Mouse (Mus musculus) erythroblast, embryonic 14.5 days (primary cell): ENCODE data around the gene Tm6sf1.

Source experiments
- GATA1 ChIP-seq: IDR thresholded peaks from 2 replicates; pipeline ENCODE4 v1.6.1; 2012; ENCODE audit warnings: low read length, inconsistent platforms, mixed read lengths
- TAL1 ChIP-seq: IDR thresholded peaks from 3 replicates; pipeline ENCODE4 v1.6.1; 2012; ENCODE audit warnings: low read length, inconsistent platforms, mixed read lengths

DNA sequence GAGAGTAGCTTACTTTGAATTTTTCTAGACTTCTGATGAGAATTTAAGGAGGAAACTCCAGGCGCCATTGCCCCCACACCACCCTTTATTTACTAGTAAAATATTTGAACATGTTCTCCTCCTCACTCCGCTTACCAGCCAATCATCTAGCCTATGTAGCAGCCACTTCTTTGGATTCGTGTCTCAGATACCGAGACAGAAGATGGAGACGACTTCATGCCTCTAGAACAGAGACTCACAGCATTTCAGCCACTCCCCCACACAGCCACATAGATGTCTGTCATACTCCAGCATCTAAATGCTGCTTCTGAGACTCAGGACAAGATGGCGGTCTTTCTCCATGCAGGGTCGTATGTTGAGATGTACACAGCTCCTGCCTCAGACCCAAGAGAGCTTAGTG, 16.7 kb upstream of the Tm6sf1 start:
- TF ChIP-seq GATA1 (no peak), TAL1 (no peak)
